Mouse (Mus musculus) CH12.LX (cell line): ENCODE results near the gene Ttll10.

Source experiments
- CHD1 ChIP-seq: IDR thresholded peaks from 2 replicates; pipeline ENCODE4 v1.6.1; 2012; ENCODE audit warnings: low read depth, low read length, improper control_type of control experiment, inconsistent platforms
- CTCF ChIP-seq, 2 experiments: IDR thresholded peaks in 1 of 2; conservative IDR thresholded peaks in 1 of 2; 2 replicates each; pipeline ENCODE4 v1.5.1; 2011 to 2012; ENCODE audit warnings: low read depth in 2 of 2, low read length in 2 of 2, improper control_type of control experiment in 1 of 2, inconsistent platforms in 1 of 2, mild to moderate bottlenecking in 1 of 2, moderate library complexity in 1 of 2
- ELF1 ChIP-seq: IDR thresholded peaks from 2 replicates; pipeline ENCODE4 v1.6.1; 2014; ENCODE audit warnings: low read depth, mild to moderate bottlenecking, inconsistent platforms, low read length, improper control_type of control experiment
- KAT2A ChIP-seq: IDR thresholded peaks from 2 replicates; pipeline ENCODE4 v1.6.1; 2012; ENCODE audit warnings: low read length, improper control_type of control experiment, inconsistent platforms; ENCODE audit not compliant: insufficient replicate concordance
- MAX ChIP-seq: IDR thresholded peaks from 2 replicates; pipeline ENCODE4 v1.6.1; 2011; ENCODE audit warnings: low read length, improper control_type of control experiment
- MEF2A ChIP-seq: IDR thresholded peaks from 2 replicates; pipeline ENCODE4 v1.6.1; 2014; ENCODE audit warnings: low read depth, mild to moderate bottlenecking, inconsistent platforms, low read length, improper control_type of control experiment, borderline replicate concordance
- MXI1 ChIP-seq: IDR thresholded peaks from 2 replicates; pipeline ENCODE4 v1.6.1; 2011; ENCODE audit warnings: mild to moderate bottlenecking, low read depth, low read length, improper control_type of control experiment
- MYC ChIP-seq: IDR thresholded peaks from 2 replicates; pipeline ENCODE4 v1.6.1; 2011; ENCODE audit warnings: low read depth, mild to moderate bottlenecking, improper control_type of control experiment, low read length
- NRF1 ChIP-seq: IDR thresholded peaks from 2 replicates; pipeline ENCODE4 v1.6.1; 2014; ENCODE audit warnings: low read depth, mild to moderate bottlenecking, inconsistent platforms, low read length, improper control_type of control experiment, moderate library complexity
- POLR2A ChIP-seq: IDR thresholded peaks from 2 replicates; pipeline ENCODE4 v1.6.1; 2011; ENCODE audit warnings: low read depth, mild to moderate bottlenecking, improper control_type of control experiment, low read length
- TCF12 ChIP-seq: IDR thresholded peaks from 2 replicates; pipeline ENCODE4 v1.6.1; 2014; ENCODE audit warnings: low read depth, mild to moderate bottlenecking, inconsistent platforms, low read length, improper control_type of control experiment
- UBTF ChIP-seq: IDR thresholded peaks from 2 replicates; pipeline ENCODE4 v1.6.1; 2012; ENCODE audit warnings: low read depth, mild to moderate bottlenecking, inconsistent platforms, low read length, improper control_type of control experiment, moderate library complexity

- TF ChIP-seq POLR2A (no peak), MXI1 (peak; percentile 28; the same call in 1 of the 2 replicates), MYC (0 out of 2 replicates have a peak, but pooled peaks have one; percentile 30), TCF12 (no peak), CTCF (conservative IDR thresholded peaks at IDR 0.05 in 1 of 2, IDR thresholded peaks at IDR 0.05 in 1 of 2; ENCODE audit: low read depth in 2 of 2, low read length in 2 of 2) (peak in 1 of 2 experiments; percentile 74; a peak in 2 of 4 replicates), MEF2A (0 out of 2 replicates have a peak, but pooled peaks have one; percentile 67), NRF1 (no peak), MAX (0 out of 2 replicates have a peak, but pooled peaks have one; percentile 32), CHD1 (no peak), UBTF (no peak), KAT2A (0 out of 2 replicates have a peak, but pooled peaks have one; percentile 10), ELF1 (no peak)
Observed at GRCm38 (mm10) chr4:156101481-156101903, 42.3 kb upstream of the Ttll10 start.
